Mouse (Mus musculus) forebrain, embryonic 16.5 days (tissue): ENCODE measurements around the gene Tprn. TPM values are rescaled to one million over a fixed set of nuclear protein-coding genes. Genes with fewer than 3 reads are reported as not detected.
A peak's percentile ranks its signal among the peaks of the same experiment; 100 is the strongest.

ENCODE experiments used
- ATAC-seq: fragments of 200-750 bp; cut with Nextera tagmentation; 2 replicates; pipeline ENCODE4 v1.8.0; 2017; ENCODE audit warnings: mild to moderate bottlenecking, moderate library complexity
- H3K27ac ChIP-seq: fragments of 300-500 bp; sonication (generic); 2 replicates; pipeline ENCODE4 v1.5.1; 2014; ENCODE audit warnings: low read length, control low read depth
- H3K27me3 ChIP-seq: fragments of 300-500 bp; sonication (generic); replicated peaks from 2 replicates; pipeline ENCODE4 v1.6.1; 2014; ENCODE audit warnings: low read length; ENCODE audit not compliant: control insufficient read depth, insufficient read depth
- H3K36me3 ChIP-seq: fragments of 300-500 bp; sonication (generic); 2 replicates; pipeline ENCODE4 v1.6.1; 2014; ENCODE audit not compliant: control insufficient read depth, insufficient read depth
- H3K4me1 ChIP-seq: fragments of 300-500 bp; sonication (generic); replicated peaks from 2 replicates; pipeline ENCODE4 v1.6.1; 2014; ENCODE audit warnings: low read length; ENCODE audit not compliant: control insufficient read depth, insufficient read depth
- H3K4me2 ChIP-seq: fragments of 300-500 bp; sonication (generic); 2 replicates; pipeline ENCODE4 v1.6.1; 2014; ENCODE audit warnings: mild to moderate bottlenecking, low read length, control low read depth
- H3K4me3 ChIP-seq: fragments of 300-500 bp; sonication (generic); replicated peaks from 2 replicates; pipeline ENCODE4 v1.5.1; 2014; ENCODE audit warnings: mild to moderate bottlenecking, low read length, control low read depth
- H3K9ac ChIP-seq: fragments of 300-500 bp; sonication (generic); replicated peaks from 2 replicates; pipeline ENCODE4 v1.6.1; 2014; ENCODE audit warnings: low read depth, low read length, control low read depth
- H3K9me3 ChIP-seq: fragments of 300-500 bp; sonication (generic); 2 replicates; pipeline ENCODE4 v1.6.1; 2016; ENCODE audit warnings: low read length; ENCODE audit not compliant: control insufficient read depth
- WGBS: fragments of 180-500 bp; shearing (Covaris S2); extraction: QIAGEN DNeasy Blood & Tissue Kit; methylation state at CpG from one replicate; pipeline ENCODE4 v1.1.7; 2014; 5-methylcytosine and 5-hydroxymethylcytosine counted together
- polyA plus RNA-seq: library from polyadenylated mRNA; unstranded; fragments of >200 nt; fragmentation: Nextera tagmentation; extraction: Ambion mirVana; gene quantifications from 2 replicates; pipeline ENCODE4 v1.2.1, GENCODE M21; 2015

Tprn gene
- polyA plus RNA-seq, 1 experiment from 2014 or later, result 14.8 TPM

- H3K9me3 ChIP-seq, result no peaks in the 10 kb centered on the region
- H3K4me3 ChIP-seq, result no peak overlapping the region
- no peak overlapping the region for H3K4me2 ChIP-seq
- H3K27ac ChIP-seq, result no peak overlapping the region
- no peak for ATAC-seq
- 75% methylated on average over 9 of the region's 9 CpGs for WGBS
- H3K27me3 ChIP-seq, result peaks cover 56% of the 10 kb centered on the region
- no peak overlapping the region for H3K9ac ChIP-seq
- H3K36me3 ChIP-seq, result no peaks in the 10 kb centered on the region
- H3K4me1 ChIP-seq, result peaks cover 28% of the 10 kb centered on the region
Measured at GRCm38 (mm10) chr2:25293706-25294105, 31.3 kb downstream of the Tprn start.

DNA sequence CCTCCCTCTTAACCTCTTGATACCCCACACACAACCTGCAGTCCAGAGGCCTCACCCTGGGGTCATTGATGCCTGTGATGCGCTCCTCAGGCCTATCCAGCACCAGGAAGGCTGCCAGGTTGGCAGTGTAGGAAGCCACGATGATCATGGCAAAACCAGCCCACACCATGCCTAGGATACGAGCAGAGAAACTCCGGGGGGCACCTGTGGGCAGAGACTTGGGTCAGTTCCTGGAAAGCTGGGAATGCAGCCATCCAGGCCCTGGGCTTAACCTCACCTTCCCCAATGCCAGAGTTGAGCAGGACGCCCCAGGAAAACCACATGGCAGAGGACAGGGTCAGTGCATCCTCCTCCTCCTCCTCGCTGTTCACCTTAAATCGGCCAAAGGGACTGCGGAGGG, 34.7 kb downstream of the Tprn start:
- Histone ChIP-seq H3K27me3 (peaks cover 24% of the 10 kb centered on the region), H3K4me2 (no peak overlapping the region), H3K9ac (no peak overlapping the region)

GRCm38 (mm10) chr2:25298046-25298445, 35.6 kb downstream of the Tprn start:
- 84% methylated on average over 10 of the region's 10 CpGs for WGBS
- H3K4me1 ChIP-seq, result no peaks in the 10 kb centered on the region
- H3K4me2 ChIP-seq, result no peak overlapping the region
- H3K4me3 ChIP-seq, result no peak overlapping the region
- H3K27ac ChIP-seq, result no peak overlapping the region
- H3K27me3 ChIP-seq, result peaks cover 17% of the 10 kb centered on the region
- H3K9ac ChIP-seq, result no peak overlapping the region
- H3K36me3 ChIP-seq, result no peaks in the 10 kb centered on the region
- no peaks in the 10 kb centered on the region for H3K9me3 ChIP-seq
- no peak for ATAC-seq

More for the DNA sequence above, 34.7 kb downstream of the Tprn start:
- H3K9me3 ChIP-seq, result no peaks in the 10 kb centered on the region
- no peak for ATAC-seq
- no peaks in the 10 kb centered on the region for H3K36me3 ChIP-seq
- no peak overlapping the region for H3K4me3 ChIP-seq
- no peak overlapping the region for H3K27ac ChIP-seq
- H3K4me1 ChIP-seq, result peaks cover 6% of the 10 kb centered on the region
- 78% methylated on average over 7 of the region's 8 CpGs for WGBS

DNA sequence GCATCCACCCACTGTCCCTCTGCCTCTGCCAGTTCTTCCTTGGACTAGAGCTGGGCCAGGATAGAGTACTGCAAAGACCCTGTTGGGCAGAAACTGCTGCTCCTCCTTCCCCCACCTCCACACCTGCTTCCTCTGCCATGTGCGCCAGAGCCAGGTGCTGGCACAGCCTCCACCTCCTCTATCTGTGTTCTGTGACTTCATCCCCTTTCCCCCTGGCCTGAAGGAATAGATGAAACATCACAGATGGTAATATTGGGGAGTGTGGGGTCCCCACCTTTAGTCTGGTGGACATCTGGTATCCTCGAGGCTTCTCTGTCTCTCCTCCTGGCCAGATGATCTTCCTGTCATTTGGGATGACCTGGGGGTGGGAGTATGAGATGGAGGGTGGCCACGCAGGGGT, 41.0 kb downstream of the Tprn start:
- no peak for ATAC-seq
- Histone ChIP-seq H3K9me3 (no peaks in the 10 kb centered on the region), H3K4me1 (peaks cover 13% of the 10 kb centered on the region), H3K27ac (no peak overlapping the region), H3K27me3 (peaks cover 25% of the 10 kb centered on the region), H3K4me3 (no peak overlapping the region), H3K4me2 (no peak overlapping the region), H3K9ac (no peak overlapping the region), H3K36me3 (no peaks in the 10 kb centered on the region)
- 67% methylated on average over 3 of the region's 3 CpGs for WGBS

GRCm38 (mm10) chr2:25303931-25304656, 41.7 kb downstream of the Tprn start:
- ATAC-seq, result 0 out of 2 replicates have a peak, but pooled peaks have one; percentile 2
- Histone ChIP-seq H3K9ac (no peak overlapping the region), H3K9me3 (no peaks in the 10 kb centered on the region), H3K4me2 (peak overlapping the region; percentile 91), H3K36me3 (no peaks in the 10 kb centered on the region), H3K4me1 (peaks cover 13% of the 10 kb centered on the region), H3K27me3 (peaks cover 31% of the 10 kb centered on the region), H3K27ac (no peak overlapping the region), H3K4me3 (peak overlapping the region; percentile 61; the same call in 1 of the 2 replicates)
- WGBS, result 69% methylated on average over 7 of the region's 7 CpGs

DNA sequence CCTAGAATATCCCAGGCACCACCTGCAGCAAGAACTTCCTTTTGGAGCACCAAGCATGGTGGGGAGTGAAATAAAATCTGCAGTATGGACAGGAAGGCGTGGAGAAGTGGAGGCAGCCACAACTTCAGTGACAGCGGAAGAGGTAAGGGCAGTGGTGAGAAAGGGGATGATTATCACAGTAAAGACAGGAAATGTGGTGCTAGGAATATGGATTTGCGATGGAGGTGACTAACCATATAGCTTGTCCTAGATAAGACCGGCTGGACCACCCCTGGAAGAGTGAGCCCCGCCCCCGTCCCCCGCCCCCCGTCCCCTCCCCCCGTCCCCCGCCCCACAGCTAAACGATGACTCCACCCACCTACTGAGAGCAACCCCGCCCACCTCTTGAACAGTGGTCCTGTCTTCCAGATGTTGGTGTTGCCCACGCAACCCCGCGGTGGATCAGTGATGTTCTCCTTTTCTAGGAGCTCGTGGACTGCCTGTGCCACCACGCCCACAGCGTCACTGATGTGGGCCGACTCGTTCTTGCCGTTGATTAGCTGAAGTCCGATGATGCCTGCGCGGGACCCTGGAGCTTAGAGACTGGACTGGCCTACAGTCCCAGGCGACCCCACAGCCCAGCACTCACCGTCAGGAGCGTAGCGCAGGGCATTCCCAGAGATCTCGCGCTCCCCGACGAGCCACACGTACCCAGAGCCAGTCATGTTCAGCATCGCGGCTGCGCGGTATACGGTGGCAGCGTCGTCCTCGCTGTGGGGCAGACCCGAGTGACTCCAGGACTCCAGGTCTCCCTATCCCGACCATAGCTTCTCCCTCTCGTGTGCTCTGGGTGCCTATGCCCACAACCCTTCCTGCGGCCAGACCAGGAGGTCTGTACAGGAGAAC, 42.5 kb downstream of the Tprn start:
- peak overlapping the region; percentile 67 for H3K9ac ChIP-seq
- H3K36me3 ChIP-seq, result no peaks in the 10 kb centered on the region
- ATAC-seq, result peak; percentile 84
- peaks cover 35% of the 10 kb centered on the region for H3K27me3 ChIP-seq
- H3K9me3 ChIP-seq, result no peaks in the 10 kb centered on the region
- WGBS, result 2% methylated on average over 41 of the region's 45 CpGs
- peaks cover 13% of the 10 kb centered on the region for H3K4me1 ChIP-seq
- peak overlapping the region; percentile 91 for H3K4me2 ChIP-seq
- no peak overlapping the region for H3K27ac ChIP-seq
- H3K4me3 ChIP-seq, result peak overlapping the region; percentile 61

- no peaks in the 10 kb centered on the region for H3K36me3 ChIP-seq
- H3K27me3 ChIP-seq, result peaks cover 43% of the 10 kb centered on the region
- H3K9me3 ChIP-seq, result no peaks in the 10 kb centered on the region
- peak overlapping the region; percentile 61 for H3K4me3 ChIP-seq
- H3K27ac ChIP-seq, result no peak overlapping the region
- peak overlapping the region; percentile 67 for H3K9ac ChIP-seq
- H3K4me1 ChIP-seq, result peaks cover 13% of the 10 kb centered on the region
- H3K4me2 ChIP-seq, result peak overlapping the region; percentile 91
- WGBS, result 50% methylated on average over 14 of the region's 14 CpGs
- peak; percentile 7; the same call in 1 of the 2 replicates for ATAC-seq
Measured at GRCm38 (mm10) chr2:25305587-25306359, 43.4 kb downstream of the Tprn start.

- H3K27ac ChIP-seq, result no peak overlapping the region
- H3K9me3 ChIP-seq, result no peaks in the 10 kb centered on the region
- H3K27me3 ChIP-seq, result peaks cover 73% of the 10 kb centered on the region
- 58% methylated on average over 10 of the region's 10 CpGs for WGBS
- H3K4me1 ChIP-seq, result peaks cover 5% of the 10 kb centered on the region
- ATAC-seq, result no peak
- H3K4me3 ChIP-seq, result no peak overlapping the region
- H3K36me3 ChIP-seq, result no peaks in the 10 kb centered on the region
- no peak overlapping the region for H3K4me2 ChIP-seq
- H3K9ac ChIP-seq, result no peak overlapping the region
Measured at GRCm38 (mm10) chr2:25310180-25310579, 47.8 kb downstream of the Tprn start.

GRCm38 (mm10) chr2:25310969-25311368, 48.6 kb downstream of the Tprn start:
- 1% methylated on average over 22 of the region's 22 CpGs for WGBS
- H3K36me3 ChIP-seq, result no peaks in the 10 kb centered on the region
- no peak for ATAC-seq

More at GRCm38 (mm10) chr2:25310969-25311368, 48.6 kb downstream of the Tprn start:
- Histone ChIP-seq H3K4me2 (no peak overlapping the region), H3K4me1 (no peaks in the 10 kb centered on the region), H3K27ac (no peak overlapping the region), H3K9me3 (no peaks in the 10 kb centered on the region), H3K27me3 (peaks cover 74% of the 10 kb centered on the region), H3K4me3 (no peak overlapping the region), H3K9ac (no peak overlapping the region)
